Mouse (Mus musculus): ENCODE data around the gene Ttc25.
"Not testable (repeated sequence)": the region's sequence is repeated elsewhere in the genome, so short reads cannot be mapped to it uniquely, and the experiment has no call there.

Gene Ttc25

GRCm38 (mm10) chr11:100533871-100534270, 11.5 kb upstream of the Ttc25 start:
- no peak for DNase-seq

GRCm38 (mm10) chr11:100534411-100534810, 11.0 kb upstream of the Ttc25 start:
- DNase-seq: not testable (repeated sequence)

GRCm38 (mm10) chr11:100534821-100535220, 10.6 kb upstream of the Ttc25 start:
- DNase-seq: not testable (repeated sequence)

GRCm38 (mm10) chr11:100535996-100536395, 9.4 kb upstream of the Ttc25 start:
- no peak for DNase-seq

- DNase-seq: no peak
Measured at GRCm38 (mm10) chr11:100536466-100536865, 8.9 kb upstream of the Ttc25 start.

GRCm38 (mm10) chr11:100540966-100541365, 4.4 kb upstream of the Ttc25 start:
- no peak for DNase-seq

GRCm38 (mm10) chr11:100541577-100541976, 3.8 kb upstream of the Ttc25 start:
- DNase-seq: no peak

GRCm38 (mm10) chr11:100545746-100546085, 309 bp downstream of the Ttc25 start:
- DNase-seq: no peak

GRCm38 (mm10) chr11:100546955-100547354, 1.5 kb downstream of the Ttc25 start:
- no peak for DNase-seq

- no peak for DNase-seq
Measured at GRCm38 (mm10) chr11:100548141-100548540, 2.7 kb downstream of the Ttc25 start.

GRCm38 (mm10) chr11:100549466-100549865, 4.1 kb downstream of the Ttc25 start:
- DNase-seq: no peak

GRCm38 (mm10) chr11:100550101-100550500, 4.7 kb downstream of the Ttc25 start:
- no peak for DNase-seq

GRCm38 (mm10) chr11:100552842-100553241, 7.4 kb downstream of the Ttc25 start:
- no peak for DNase-seq

GRCm38 (mm10) chr11:100555583-100555982, 10.2 kb downstream of the Ttc25 start:
- peak; percentile 53 to 72 for DNase-seq

- no peak for DNase-seq
Measured at GRCm38 (mm10) chr11:100557563-100557962, 12.2 kb downstream of the Ttc25 start.

GRCm38 (mm10) chr11:100559476-100559875, 14.1 kb downstream of the Ttc25 start:
- no peak for DNase-seq

- no peak for DNase-seq
Measured at GRCm38 (mm10) chr11:100561748-100562147, 16.3 kb downstream of the Ttc25 start.

- DNase-seq: no peak
Measured at GRCm38 (mm10) chr11:100564297-100564696, 18.9 kb downstream of the Ttc25 start.

- DNase-seq: no peak
Measured at GRCm38 (mm10) chr11:100564703-100565102, 19.3 kb downstream of the Ttc25 start.

GRCm38 (mm10) chr11:100567229-100567628, 21.8 kb downstream of the Ttc25 start:
- DNase-seq: no peak

- no peak for DNase-seq
Measured at GRCm38 (mm10) chr11:100567815-100568245, 22.4 kb downstream of the Ttc25 start.

- no peak for DNase-seq
Measured at GRCm38 (mm10) chr11:100568692-100569091, 23.3 kb downstream of the Ttc25 start.

GRCm38 (mm10) chr11:100569789-100570188, 24.4 kb downstream of the Ttc25 start:
- DNase-seq: no peak

- DNase-seq: peak; percentile 74 to 86
Measured at GRCm38 (mm10) chr11:100570430-100571201, 25.2 kb downstream of the Ttc25 start.

- peak; percentile 32 to 48 for DNase-seq
Measured at GRCm38 (mm10) chr11:100571202-100571567, 25.8 kb downstream of the Ttc25 start.

All from cerebellum, postnatal 25 days (tissue).